Mouse (Mus musculus): ENCODE data around the gene Gm20498. TPM values are rescaled to one million over a fixed set of nuclear protein-coding genes. Genes with fewer than 3 reads are reported as not detected.
A peak's percentile ranks its signal among the peaks of the same experiment; 100 is the strongest.
"Not testable (repeated sequence)": the region's sequence is repeated elsewhere in the genome, so short reads cannot be mapped to it uniquely, and the experiment has no call there.

Gm20498 gene
- polyA plus RNA-seq, 1 experiment, result 26.1 TPM

DNA sequence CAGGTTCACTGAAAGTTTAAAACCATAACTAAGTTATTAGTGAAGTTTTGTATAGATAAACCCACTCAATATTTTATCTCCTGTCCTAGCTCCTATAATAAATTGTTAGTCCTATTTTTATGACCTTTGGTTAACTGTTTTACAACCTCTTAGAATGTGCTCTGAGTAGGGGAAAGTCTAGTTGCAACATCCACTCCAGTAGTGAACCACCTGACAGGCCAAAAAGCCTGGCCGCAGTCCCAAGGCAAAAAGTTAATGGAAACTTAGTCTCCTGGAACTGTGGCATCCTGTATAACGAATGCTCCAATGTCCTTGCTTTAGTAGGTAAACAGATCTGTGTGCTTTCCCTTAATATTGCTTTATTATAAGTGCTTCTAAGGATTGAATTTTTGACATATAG lies 97.9 kb downstream of the Gm20498 start:
- not testable (repeated sequence) for H3K27ac ChIP-seq (replicated peaks; ENCODE audit: low read depth, low read length); H3K4me3 ChIP-seq (ENCODE audit: insufficient read depth, low read depth, low read length); H3K4me1 ChIP-seq (ENCODE audit: control insufficient read depth, insufficient read depth, insufficient read length, low read length)

DNA sequence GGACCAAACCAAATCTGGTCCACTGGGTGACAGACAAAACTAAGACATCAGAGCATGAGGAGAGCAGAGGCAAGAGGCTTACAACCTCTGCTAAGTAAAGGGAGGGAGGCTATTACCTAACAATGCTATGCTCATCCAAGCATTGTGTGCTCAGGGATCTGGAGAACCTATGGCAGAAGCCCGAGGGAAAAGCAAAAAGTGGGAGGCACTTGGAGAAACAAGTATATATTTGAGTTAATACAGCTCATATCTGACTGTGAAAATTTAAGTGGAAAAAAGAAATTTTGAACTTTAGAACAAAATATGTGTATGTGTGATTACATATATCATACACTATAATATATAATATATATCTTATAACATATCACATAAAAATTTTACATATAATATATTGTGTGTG lies 110.9 kb downstream of the Gm20498 start, which contains the start of gene Adam4:
Gene Adam4, minus strand, starts transcription at position 101 of the 400 bp plus-strand sequence.
- H3K4me3 ChIP-seq (ENCODE audit: insufficient read depth, low read depth, low read length), result no peak within 1 kb of the TSS
- H3K4me1 ChIP-seq (ENCODE audit: control insufficient read depth, insufficient read depth, insufficient read length, low read length), result no peaks in the 10 kb centered on the region
- H3K27ac ChIP-seq (replicated peaks; ENCODE audit: low read depth, low read length), result no peak within 1 kb of the TSS

DNA sequence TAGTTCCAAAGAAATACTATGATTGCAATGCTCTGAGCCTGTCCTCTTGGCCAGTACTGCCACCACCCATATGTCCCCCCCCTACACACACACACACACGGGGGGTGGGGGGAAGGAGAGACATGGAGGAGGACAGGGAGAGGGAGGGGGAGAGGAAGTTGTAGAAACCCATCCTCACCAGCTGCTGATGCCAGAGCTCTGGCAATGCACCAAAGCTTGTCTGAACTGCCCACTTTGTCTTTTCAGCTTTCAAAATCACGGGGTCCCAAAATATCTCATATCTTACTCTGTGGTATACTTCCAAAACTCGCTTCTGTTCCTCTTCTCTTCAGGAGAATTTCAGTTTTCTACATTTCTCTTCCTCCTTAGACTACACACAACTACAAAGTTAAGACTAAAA lies 119.5 kb downstream of the Gm20498 start:
- Histone ChIP-seq H3K27ac (replicated peaks; ENCODE audit: low read depth, low read length) (no peak overlapping the region), H3K4me1 (ENCODE audit: control insufficient read depth, insufficient read depth, insufficient read length, low read length) (no peaks in the 10 kb centered on the region), H3K4me3 (ENCODE audit: insufficient read depth, low read depth, low read length) (no peak overlapping the region)

DNA sequence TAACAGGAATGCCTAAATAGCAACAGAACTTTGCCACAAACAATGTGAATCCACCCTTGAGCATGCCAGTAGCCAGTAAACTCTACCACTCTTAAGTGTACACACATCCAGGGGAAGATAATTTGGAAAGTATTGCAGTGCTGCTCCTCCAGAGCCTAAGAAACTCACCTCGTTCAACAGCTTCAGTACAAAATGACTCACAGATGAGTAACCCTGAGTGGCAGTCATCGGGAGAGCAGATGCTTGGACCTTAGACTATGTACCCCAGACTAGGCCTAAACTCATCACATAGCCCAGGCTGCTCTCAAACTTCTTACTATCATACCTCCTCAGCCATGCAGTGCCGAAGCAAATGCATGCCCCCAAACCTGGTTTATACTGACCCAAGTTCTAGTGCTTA lies 123.7 kb downstream of the Gm20498 start:
- Histone ChIP-seq H3K4me1 (ENCODE audit: control insufficient read depth, insufficient read depth, insufficient read length, low read length) (no peaks in the 10 kb centered on the region), H3K27ac (replicated peaks; ENCODE audit: low read depth, low read length) (no peak overlapping the region), H3K4me3 (ENCODE audit: insufficient read depth, low read depth, low read length) (no peak overlapping the region)

DNA sequence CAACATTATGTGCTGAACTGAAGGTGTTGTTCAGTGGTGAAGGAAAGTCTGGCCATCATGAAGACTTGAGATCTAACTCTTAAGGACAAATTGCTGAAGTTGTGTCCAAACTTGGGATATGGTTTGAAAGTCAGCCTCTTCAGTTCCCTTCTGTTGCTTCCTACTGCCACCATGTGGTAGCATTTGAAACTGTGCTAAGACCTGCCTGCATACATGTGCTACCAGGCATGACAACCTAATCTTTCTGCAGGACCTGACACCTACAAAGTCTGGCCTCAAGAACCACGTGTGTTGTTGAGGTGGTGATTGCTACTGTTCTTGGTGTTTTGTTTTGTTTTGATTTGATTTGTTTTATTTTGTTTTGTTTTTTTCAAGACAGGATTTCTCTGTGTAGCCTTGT lies 130.5 kb downstream of the Gm20498 start:
- no peaks in the 10 kb centered on the region for H3K4me1 ChIP-seq (ENCODE audit: control insufficient read depth, insufficient read depth, insufficient read length, low read length)
- no peak overlapping the region for H3K4me3 ChIP-seq (ENCODE audit: insufficient read depth, low read depth, low read length)
- no peak overlapping the region for H3K27ac ChIP-seq (replicated peaks; ENCODE audit: low read depth, low read length)

DNA sequence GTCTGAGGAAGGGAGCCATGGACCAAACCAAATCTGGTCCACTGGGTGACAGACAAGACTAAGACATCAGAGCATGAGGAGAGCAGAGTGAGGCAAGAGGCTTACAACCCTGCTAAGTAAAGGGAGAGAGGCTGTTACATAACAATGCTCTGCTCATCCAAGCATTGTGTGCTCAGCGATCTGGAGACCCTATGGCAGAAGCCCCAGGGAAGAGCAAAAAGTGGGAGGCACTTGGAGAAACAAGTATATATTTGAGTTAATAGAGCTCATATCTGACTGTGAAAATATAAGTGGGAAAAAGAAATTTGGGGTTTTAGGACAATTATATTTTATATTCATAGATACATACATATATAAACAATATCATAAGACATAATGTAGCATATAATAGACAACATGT lies 153.3 kb downstream of the Gm20498 start, which contains the start of gene Gm4787:
Gene Gm4787, minus strand, starts transcription at position 101 of the 400 bp plus-strand sequence.
- H3K4me3 ChIP-seq (ENCODE audit: insufficient read depth, low read depth, low read length); H3K4me1 ChIP-seq (ENCODE audit: control insufficient read depth, insufficient read depth, insufficient read length, low read length); H3K27ac ChIP-seq (replicated peaks; ENCODE audit: low read depth, low read length): not testable (repeated sequence)

DNA sequence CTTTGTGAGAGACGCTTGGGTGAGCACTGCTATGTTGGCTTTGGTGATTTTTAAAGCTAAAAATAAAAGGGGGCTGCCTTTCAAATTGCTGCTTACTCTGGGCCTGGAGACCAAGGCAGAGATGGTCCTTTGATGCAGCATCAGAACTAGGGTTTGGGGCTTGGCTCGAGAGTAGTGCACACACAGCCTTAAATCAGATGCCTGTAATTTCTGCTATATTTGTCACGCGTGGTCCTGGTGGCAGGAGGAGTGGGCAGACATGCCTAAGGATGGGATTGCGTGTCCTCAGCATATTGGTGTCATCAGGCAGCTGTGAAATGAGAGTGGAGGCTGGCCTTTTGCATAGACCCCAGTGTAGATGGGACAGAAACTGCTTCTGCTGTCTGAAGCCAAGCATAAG lies 198.9 kb downstream of the Gm20498 start:
- no peaks in the 10 kb centered on the region for H3K4me1 ChIP-seq (ENCODE audit: control insufficient read depth, insufficient read depth, insufficient read length, low read length)
- H3K4me3 ChIP-seq (ENCODE audit: insufficient read depth, low read depth, low read length), result no peak overlapping the region
- H3K27ac ChIP-seq (replicated peaks; ENCODE audit: low read depth, low read length), result no peak overlapping the region

DNA sequence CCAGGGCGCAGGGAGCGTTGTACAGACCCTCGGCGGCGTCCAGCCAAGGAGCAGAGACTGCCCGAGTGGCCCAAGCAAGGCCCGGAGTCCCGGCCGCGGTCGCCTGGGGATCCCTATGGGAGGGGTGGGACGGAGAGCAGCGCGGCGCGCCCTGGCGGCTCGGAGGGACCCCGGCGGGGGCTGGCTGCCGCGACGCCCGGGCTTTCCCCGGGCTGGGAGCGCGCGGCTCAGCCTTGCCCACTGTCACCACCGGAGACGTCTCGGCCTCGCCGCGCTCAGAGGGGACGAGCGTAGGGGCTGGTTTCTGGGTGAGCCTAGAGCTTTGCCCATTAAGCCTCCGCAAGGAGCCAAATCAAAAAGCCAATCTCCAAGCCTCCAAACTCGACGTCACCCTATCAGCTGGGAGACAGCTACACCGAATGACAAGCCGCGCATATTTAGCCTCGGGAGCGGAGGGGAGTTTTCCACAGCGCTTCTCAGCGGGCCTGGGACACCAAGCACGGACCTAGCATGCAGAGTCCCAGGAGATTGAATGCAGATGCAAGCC lies 199.8 kb downstream of the Gm20498 start, which contains the start of gene Slc8a3:
Gene Slc8a3, minus strand, starts transcription at position 306 of the 547 bp plus-strand sequence.
- no peaks in the 10 kb centered on the region for H3K4me1 ChIP-seq (ENCODE audit: control insufficient read depth, insufficient read depth, insufficient read length, low read length)
- no peak within 1 kb of the TSS for H3K27ac ChIP-seq (replicated peaks; ENCODE audit: low read depth, low read length)
- peak within 1 kb of the TSS; percentile 38 for H3K4me3 ChIP-seq (ENCODE audit: insufficient read depth, low read depth, low read length)

DNA sequence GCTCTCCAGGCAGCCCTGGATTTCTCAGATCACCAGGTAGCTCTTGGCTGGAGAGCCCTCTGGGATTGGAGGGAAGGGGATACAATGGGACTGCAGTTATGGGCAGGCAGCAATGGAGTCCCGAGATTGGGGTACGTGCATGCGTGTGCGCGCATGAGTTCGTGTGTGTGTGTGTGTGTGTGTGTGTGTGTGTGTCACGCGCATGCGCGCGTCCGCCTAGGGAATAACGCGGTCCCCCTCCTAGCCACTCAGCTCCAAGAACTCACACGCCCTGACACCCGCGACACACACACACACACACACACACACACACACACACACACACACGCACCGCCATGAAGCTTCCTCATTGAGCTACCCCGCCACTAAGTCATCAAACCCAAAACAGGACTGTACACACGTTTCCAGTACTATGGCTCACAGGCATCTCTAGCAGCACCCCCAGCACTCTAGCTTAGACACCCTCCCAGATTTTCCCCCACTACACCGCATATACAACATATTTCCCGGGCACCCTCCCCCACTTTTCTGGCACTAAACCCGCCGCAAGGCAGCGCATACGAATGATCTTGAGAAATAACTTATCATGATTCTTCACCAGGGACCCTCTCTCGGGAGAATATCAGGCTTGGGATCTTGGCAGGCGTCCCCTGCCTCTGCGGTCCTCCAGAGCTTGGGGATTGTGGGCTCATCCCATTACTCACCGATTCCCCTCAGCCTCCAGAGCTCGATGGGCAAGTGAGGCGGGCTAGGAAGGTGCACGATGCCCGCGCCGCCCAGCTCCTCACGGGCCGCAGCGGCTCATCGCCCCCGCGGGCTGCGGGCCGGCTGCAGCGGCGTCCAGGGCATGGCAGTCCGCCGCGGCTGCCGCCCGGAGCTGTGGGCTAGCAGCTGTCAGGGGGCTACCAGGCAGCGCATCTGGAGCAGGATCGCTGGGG lies 200.5 kb downstream of the Gm20498 start:
- H3K27ac ChIP-seq (replicated peaks; ENCODE audit: low read depth, low read length), result no peak overlapping the region

DNA sequence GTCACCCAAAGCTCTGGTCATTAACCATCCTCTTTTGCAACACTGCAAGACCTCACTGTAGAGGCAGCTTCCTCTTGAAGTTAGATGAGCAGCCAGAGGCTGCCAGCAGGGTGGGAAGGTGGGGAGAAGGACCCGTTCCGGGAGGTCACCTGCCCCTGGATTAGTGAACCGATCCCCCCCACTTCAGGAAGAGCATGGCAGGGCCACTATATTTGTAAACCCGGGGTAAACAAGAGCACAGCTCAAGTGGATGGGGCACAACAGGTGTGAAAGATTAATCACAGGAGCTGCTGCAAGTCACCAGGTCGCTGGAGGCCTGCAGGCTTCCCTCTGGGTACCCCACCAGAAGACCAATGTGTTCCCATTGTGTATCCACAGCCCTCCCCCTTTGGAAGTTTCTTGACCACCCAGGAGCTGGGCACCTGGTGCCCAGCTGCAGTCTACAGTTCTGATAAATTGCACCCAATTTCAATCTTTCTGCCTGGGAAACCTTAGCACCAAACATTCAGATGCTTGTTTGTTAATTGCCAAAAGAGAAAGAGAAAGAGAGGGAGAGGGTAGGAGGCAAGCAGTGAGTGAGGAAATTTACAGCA lies 201.6 kb downstream of the Gm20498 start:
- Histone ChIP-seq H3K4me1 (ENCODE audit: control insufficient read depth, insufficient read depth, insufficient read length, low read length) (no peaks in the 10 kb centered on the region), H3K4me3 (ENCODE audit: insufficient read depth, low read depth, low read length) (no peak overlapping the region), H3K27ac (replicated peaks; ENCODE audit: low read depth, low read length) (no peak overlapping the region)

More for the DNA sequence above, 200.5 kb downstream of the Gm20498 start:
- H3K4me1 ChIP-seq (ENCODE audit: control insufficient read depth, insufficient read depth, insufficient read length, low read length), result no peaks in the 10 kb centered on the region
- H3K4me3 ChIP-seq (ENCODE audit: insufficient read depth, low read depth, low read length), result peak overlapping the region; percentile 38

DNA sequence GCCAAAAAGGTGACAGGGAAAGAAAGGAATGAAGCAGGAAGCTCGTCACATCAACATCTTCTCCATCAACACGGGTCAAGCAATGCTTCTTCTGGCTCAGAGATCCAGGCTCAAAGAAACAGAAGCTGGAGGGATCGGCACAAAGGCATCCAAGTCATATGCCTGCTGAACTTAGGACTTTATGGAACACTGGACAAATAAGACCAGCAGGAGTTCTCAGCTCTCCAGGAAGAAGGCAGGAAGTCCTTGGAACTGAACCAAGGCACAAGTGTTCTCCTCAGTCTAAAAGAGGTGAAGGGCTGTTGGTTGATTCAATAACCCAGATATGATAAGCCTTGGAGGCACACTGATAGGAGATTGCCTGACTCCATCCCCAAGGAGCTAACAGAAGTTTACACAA lies 207.7 kb downstream of the Gm20498 start:
- no peak overlapping the region for H3K27ac ChIP-seq (replicated peaks; ENCODE audit: low read depth, low read length)

DNA sequence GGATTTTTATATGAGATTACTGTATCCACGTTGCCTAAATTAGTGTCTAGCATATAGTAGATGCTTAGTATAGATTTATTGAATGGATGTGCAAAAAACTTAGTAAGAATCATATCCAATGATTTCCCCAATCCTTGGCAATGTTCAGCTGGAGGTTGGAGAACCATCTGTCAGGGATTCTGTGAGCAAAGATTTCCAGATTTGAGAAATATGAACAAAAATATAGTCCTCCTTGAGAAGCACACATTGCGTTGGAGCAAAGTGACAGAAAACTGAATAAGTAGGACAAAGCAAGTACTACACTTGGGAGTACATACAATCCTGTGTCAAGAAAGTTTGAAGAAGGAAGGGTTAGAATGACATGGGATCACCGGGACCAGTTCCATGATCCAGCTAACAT lies 208.6 kb downstream of the Gm20498 start:
- Histone ChIP-seq H3K4me3 (ENCODE audit: insufficient read depth, low read depth, low read length) (no peak overlapping the region), H3K4me1 (ENCODE audit: control insufficient read depth, insufficient read depth, insufficient read length, low read length) (no peaks in the 10 kb centered on the region), H3K27ac (replicated peaks; ENCODE audit: low read depth, low read length) (no peak overlapping the region)

More for the DNA sequence above, 207.7 kb downstream of the Gm20498 start:
- Histone ChIP-seq H3K4me3 (ENCODE audit: insufficient read depth, low read depth, low read length) (no peak overlapping the region), H3K4me1 (ENCODE audit: control insufficient read depth, insufficient read depth, insufficient read length, low read length) (no peaks in the 10 kb centered on the region)

DNA sequence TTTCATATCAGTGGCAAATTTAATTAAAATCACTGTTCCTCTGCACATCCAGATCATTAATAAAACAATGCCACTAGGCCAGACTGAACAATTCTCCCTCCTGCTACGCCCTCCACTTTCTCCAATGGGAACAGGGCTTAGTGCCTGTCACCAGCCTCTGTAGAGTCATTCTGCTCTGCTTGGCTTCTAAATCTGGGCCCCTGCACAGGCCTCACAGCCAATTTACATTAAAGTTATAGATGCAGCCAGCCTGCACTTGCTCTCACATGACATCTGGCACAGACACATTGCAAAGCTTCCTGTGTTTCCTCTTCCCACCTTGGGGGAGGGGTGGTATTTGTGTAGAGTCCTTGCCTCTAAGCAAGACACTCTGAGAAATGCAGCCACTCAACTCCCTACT lies 211.7 kb downstream of the Gm20498 start:
- no peak overlapping the region for H3K4me3 ChIP-seq (ENCODE audit: insufficient read depth, low read depth, low read length)
- no peaks in the 10 kb centered on the region for H3K4me1 ChIP-seq (ENCODE audit: control insufficient read depth, insufficient read depth, insufficient read length, low read length)
- H3K27ac ChIP-seq (replicated peaks; ENCODE audit: low read depth, low read length), result no peak overlapping the region

DNA sequence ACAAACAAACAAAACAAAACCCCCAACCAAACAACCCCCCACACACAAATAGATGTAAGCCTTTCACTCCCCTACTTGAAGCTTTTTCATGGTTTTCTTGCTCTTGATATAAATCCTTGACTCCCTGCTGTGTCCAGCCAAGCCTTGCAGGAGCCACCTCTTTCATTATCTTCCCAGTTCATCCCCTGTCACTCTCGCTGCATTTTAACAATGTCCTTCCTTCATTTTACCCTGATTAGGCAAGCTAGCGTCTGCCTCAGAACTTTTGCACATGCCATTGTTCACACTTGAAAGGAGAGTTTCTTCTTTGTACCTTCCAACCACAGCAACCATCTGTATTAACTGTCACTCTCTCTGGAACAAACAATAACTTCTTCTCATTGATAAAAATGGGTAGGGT lies 214.9 kb downstream of the Gm20498 start:
- no peak overlapping the region for H3K27ac ChIP-seq (replicated peaks; ENCODE audit: low read depth, low read length)
- H3K4me3 ChIP-seq (ENCODE audit: insufficient read depth, low read depth, low read length), result no peak overlapping the region
- H3K4me1 ChIP-seq (ENCODE audit: control insufficient read depth, insufficient read depth, insufficient read length, low read length), result no peaks in the 10 kb centered on the region

DNA sequence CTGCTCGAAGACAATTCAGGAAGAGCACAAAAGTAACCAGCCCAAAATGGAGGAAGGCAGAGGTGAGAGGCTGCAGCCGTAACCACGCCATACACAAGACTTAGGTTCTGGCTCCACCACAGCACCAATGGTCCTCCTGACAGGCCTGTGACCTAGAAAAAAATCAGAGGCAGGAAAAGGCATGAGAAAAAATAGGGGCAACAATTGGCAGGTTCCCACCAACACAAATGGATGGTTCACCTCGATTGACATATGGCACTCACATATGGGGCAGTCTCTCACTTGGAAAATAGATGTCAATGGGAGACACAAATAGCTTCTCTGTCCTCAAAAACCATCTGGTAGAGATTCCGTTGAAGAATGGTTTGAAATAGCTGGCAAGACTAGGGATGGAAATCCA lies 216.8 kb downstream of the Gm20498 start:
- no peak overlapping the region for H3K27ac ChIP-seq (replicated peaks; ENCODE audit: low read depth, low read length)
- H3K4me3 ChIP-seq (ENCODE audit: insufficient read depth, low read depth, low read length), result no peak overlapping the region
- no peaks in the 10 kb centered on the region for H3K4me1 ChIP-seq (ENCODE audit: control insufficient read depth, insufficient read depth, insufficient read length, low read length)

All from brown adipose tissue, adult 24 weeks (tissue).